Mouse (Mus musculus) ES-CJ7 (cell line): ENCODE results near the gene Trap1.
"Not testable (repeated sequence)": the region's sequence is repeated elsewhere in the genome, so short reads cannot be mapped to it uniquely, and the experiment has no call there.

Source experiments
- DNase-seq: peaks from one replicate; pipeline ENCODE4 v3.0.0; 2011; ENCODE audit warnings: low read depth, low spot score

The Trap1 gene

GRCm38 (mm10) chr16:4077384-4078061, at the start of gene Trap1:
Gene Trap1 (minus strand): TSS chr16:4077827.
- peak; percentile 95 for DNase-seq

- no peak for DNase-seq
Measured at GRCm38 (mm10) chr16:4117072-4117471, 39.4 kb upstream of the Trap1 start.

GRCm38 (mm10) chr16:4100374-4100773, 22.7 kb upstream of the Trap1 start:
- no peak for DNase-seq

GRCm38 (mm10) chr16:4097521-4097920, 19.9 kb upstream of the Trap1 start:
- no peak for DNase-seq

- DNase-seq: no peak
Measured at GRCm38 (mm10) chr16:4096898-4097297, 19.3 kb upstream of the Trap1 start.

- DNase-seq: no peak
Measured at GRCm38 (mm10) chr16:4096141-4096540, 18.5 kb upstream of the Trap1 start.

- DNase-seq: no peak
Measured at GRCm38 (mm10) chr16:4087214-4087913, 9.7 kb upstream of the Trap1 start.

- no peak for DNase-seq
Measured at GRCm38 (mm10) chr16:4085851-4086387, 8.3 kb upstream of the Trap1 start.

- DNase-seq: no peak
Measured at GRCm38 (mm10) chr16:4085051-4085450, 7.4 kb upstream of the Trap1 start.

- not testable (repeated sequence) for DNase-seq
Measured at GRCm38 (mm10) chr16:4080419-4080818, 2.8 kb upstream of the Trap1 start.

- no peak for DNase-seq
Measured at GRCm38 (mm10) chr16:4079656-4080055, 2.0 kb upstream of the Trap1 start.

- not testable (repeated sequence) for DNase-seq
Measured at GRCm38 (mm10) chr16:4078302-4078701, 675 bp upstream of the Trap1 start.

- DNase-seq: no peak
Measured at GRCm38 (mm10) chr16:4074836-4075235, 2.8 kb downstream of the Trap1 start.

- DNase-seq: peak; percentile 66
Measured at GRCm38 (mm10) chr16:4074297-4074696, 3.3 kb downstream of the Trap1 start.

GRCm38 (mm10) chr16:4068588-4068987, 9.0 kb downstream of the Trap1 start:
- peak; percentile 55 for DNase-seq

GRCm38 (mm10) chr16:4064945-4065344, 12.7 kb downstream of the Trap1 start:
- DNase-seq: no peak

- DNase-seq: no peak
Measured at GRCm38 (mm10) chr16:4053811-4054210, 23.8 kb downstream of the Trap1 start.

GRCm38 (mm10) chr16:4052601-4053000, 25.0 kb downstream of the Trap1 start:
- DNase-seq: no peak

- no peak for DNase-seq
Measured at GRCm38 (mm10) chr16:4045524-4045923, 32.1 kb downstream of the Trap1 start.

- no peak for DNase-seq
Measured at GRCm38 (mm10) chr16:4044093-4044492, 33.5 kb downstream of the Trap1 start.

- DNase-seq: no peak
Measured at GRCm38 (mm10) chr16:4041646-4042045, 36.0 kb downstream of the Trap1 start.

- no peak for DNase-seq
Measured at GRCm38 (mm10) chr16:4040206-4040605, 37.4 kb downstream of the Trap1 start.

- DNase-seq: no peak
Measured at GRCm38 (mm10) chr16:4037690-4038089, 39.9 kb downstream of the Trap1 start.
